Mouse (Mus musculus): ENCODE data around the gene Olig2. TPM values are rescaled to one million over a fixed set of nuclear protein-coding genes. Genes with fewer than 3 reads are reported as not detected.

Olig2 gene
- polyA plus RNA-seq, 1 experiment from 2014 or later: not detected

DNA sequence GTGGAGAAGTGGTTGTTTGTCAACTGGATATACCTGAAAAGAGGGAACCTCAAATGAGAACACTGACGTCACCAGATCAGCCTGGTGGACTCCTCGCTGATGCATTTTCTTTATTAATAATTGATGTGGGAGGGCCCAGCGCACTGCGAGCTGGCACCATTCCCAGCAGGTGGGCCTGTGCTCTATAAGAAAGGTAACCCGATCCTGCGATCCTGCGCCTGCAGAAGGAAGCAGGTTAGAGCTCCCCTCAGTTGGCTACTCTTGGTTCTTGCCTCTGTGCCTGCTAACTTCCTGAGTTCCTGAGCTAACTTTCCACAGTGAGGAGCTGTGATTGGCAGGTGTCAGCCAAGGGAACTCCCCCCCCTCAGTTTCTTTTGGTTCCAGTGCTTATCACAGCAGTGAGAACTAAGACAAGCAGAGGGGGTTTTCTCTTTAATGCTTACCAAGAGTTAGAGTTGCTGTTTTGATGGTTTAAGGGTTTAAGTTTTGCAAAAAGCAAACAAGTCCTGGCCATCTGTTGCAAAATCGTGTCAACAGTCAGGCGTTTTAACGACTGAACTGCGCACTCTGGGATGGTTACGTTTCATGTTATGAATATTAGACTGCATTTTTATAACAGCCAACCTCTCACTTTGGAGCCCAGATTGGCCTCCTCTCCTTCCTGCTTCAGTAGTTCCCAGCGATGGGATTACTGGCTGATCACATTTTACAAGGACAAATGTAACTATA is 43.6 kb downstream of the Olig2 start:
- peak overlapping the region; percentile 27; the same call in 1 of the 2 replicates for H3K4me3 ChIP-seq (replicated peaks; ENCODE audit: low read depth, low read length)
- H3K27me3 ChIP-seq (ENCODE audit: insufficient read depth, low read length): peaks cover 83% of the 10 kb centered on the region
- H3K27ac ChIP-seq: no peak overlapping the region
- 4% methylated on average over 13 of the region's 13 CpGs for WGBS
- TF ChIP-seq CTCF (IDR thresholded peaks at IDR 0.05; ENCODE audit: low read depth): no peak
- H3K4me2 ChIP-seq (ENCODE audit: low read length): peak overlapping the region; percentile 59
- H3K9me3 ChIP-seq (replicated peaks; ENCODE audit: low read length): no peaks in the 10 kb centered on the region
- peaks cover 12% of the 10 kb centered on the region; the same call in 1 of the 2 replicates for H3K4me1 ChIP-seq (replicated peaks; ENCODE audit: insufficient read depth, low read length)
- ATAC-seq (replicated peaks; ENCODE audit: low FRiP score, low read depth) (0 out of 2 replicates have a peak, but pooled peaks have one; percentile 17), DNase-seq (ENCODE audit: low spot score) (no peak)
- H3K36me3 ChIP-seq (ENCODE audit: insufficient read depth, low read length): no peaks in the 10 kb centered on the region
- H3K9ac ChIP-seq (ENCODE audit: low read depth, low read length): no peak overlapping the region

DNA sequence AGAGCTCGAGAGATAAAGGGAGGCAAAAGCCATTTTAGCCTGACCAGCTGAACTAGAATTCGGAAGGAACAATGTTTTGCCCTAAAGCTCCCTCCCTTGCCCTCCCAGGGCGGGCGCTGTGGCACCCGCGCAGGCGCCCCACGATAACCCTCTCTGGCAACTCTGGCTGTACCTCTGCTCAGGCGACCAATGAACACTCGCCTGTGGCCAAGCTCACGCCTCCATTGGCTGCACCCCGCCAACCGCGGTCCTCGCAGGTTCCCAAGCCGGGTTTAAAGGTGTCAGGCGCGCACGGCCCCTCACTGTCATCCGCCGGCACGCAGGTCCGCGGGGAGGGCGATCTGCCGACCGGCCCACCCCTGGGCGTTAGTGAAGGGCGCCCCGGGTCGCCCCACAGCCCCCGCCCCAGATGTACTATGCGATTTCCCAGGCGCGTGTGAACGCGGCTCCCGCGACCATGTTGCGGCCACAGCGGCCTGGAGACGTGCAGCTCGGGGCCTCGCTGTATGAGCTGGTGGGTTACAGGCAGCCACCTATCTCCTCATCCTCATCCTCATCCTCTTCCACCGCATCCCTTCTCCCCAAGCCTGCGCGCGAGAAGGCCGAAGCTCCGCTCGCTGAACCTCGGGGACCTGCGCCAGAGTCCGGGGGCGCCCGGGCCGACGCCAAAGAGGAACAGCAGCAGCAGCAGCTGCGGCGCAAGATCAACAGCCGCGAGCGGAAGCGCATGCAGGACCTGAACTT is 44.4 kb downstream of the Olig2 start, which contains the start of gene Olig1:
Gene Olig1 (plus strand): TSS at position 305 of the 744 bp plus-strand sequence.
- Histone ChIP-seq H3K4me1 (replicated peaks; ENCODE audit: insufficient read depth, low read length) (peaks cover 12% of the 10 kb centered on the region; the same call in 1 of the 2 replicates), H3K27ac (no peak within 1 kb of the TSS), H3K4me3 (replicated peaks; ENCODE audit: low read depth, low read length) (peak within 1 kb of the TSS; percentile 27), H3K36me3 (ENCODE audit: insufficient read depth, low read length) (no peaks in the 10 kb centered on the region), H3K9ac (ENCODE audit: low read depth, low read length) (no peak within 1 kb of the TSS), H3K27me3 (ENCODE audit: insufficient read depth, low read length) (peaks cover 86% of the 10 kb centered on the region), H3K4me2 (ENCODE audit: low read length) (peak within 1 kb of the TSS; percentile 59), H3K9me3 (replicated peaks; ENCODE audit: low read length) (no peaks in the 10 kb centered on the region)
- no peak for ATAC-seq (replicated peaks; ENCODE audit: low FRiP score, low read depth)
- DNase-seq (ENCODE audit: low spot score): peak; percentile 34
- TF ChIP-seq CTCF (IDR thresholded peaks at IDR 0.05; ENCODE audit: low read depth): no peak
- under 1% methylated on average over 63 of the region's 64 CpGs for WGBS

GRCm38 (mm10) chr16:91270212-91270971 is 45.1 kb downstream of the Olig2 start:
- DNase-seq (ENCODE audit: low spot score): no peak
- peak overlapping the region; percentile 59 for H3K4me2 ChIP-seq (ENCODE audit: low read length)
- H3K9ac ChIP-seq (ENCODE audit: low read depth, low read length): no peak overlapping the region
- peaks cover 12% of the 10 kb centered on the region; the same call in 1 of the 2 replicates for H3K4me1 ChIP-seq (replicated peaks; ENCODE audit: insufficient read depth, low read length)
- WGBS: under 1% methylated on average over 52 of the region's 63 CpGs
- no peak for TF ChIP-seq CTCF (IDR thresholded peaks at IDR 0.05; ENCODE audit: low read depth)
- peak overlapping the region; percentile 27 for H3K4me3 ChIP-seq (replicated peaks; ENCODE audit: low read depth, low read length)
- H3K27me3 ChIP-seq (ENCODE audit: insufficient read depth, low read length): peaks cover 86% of the 10 kb centered on the region
- H3K9me3 ChIP-seq (replicated peaks; ENCODE audit: low read length): no peaks in the 10 kb centered on the region
- no peak for ATAC-seq (replicated peaks; ENCODE audit: low FRiP score, low read depth)
- H3K27ac ChIP-seq: no peak overlapping the region
- no peaks in the 10 kb centered on the region for H3K36me3 ChIP-seq (ENCODE audit: insufficient read depth, low read length)

DNA sequence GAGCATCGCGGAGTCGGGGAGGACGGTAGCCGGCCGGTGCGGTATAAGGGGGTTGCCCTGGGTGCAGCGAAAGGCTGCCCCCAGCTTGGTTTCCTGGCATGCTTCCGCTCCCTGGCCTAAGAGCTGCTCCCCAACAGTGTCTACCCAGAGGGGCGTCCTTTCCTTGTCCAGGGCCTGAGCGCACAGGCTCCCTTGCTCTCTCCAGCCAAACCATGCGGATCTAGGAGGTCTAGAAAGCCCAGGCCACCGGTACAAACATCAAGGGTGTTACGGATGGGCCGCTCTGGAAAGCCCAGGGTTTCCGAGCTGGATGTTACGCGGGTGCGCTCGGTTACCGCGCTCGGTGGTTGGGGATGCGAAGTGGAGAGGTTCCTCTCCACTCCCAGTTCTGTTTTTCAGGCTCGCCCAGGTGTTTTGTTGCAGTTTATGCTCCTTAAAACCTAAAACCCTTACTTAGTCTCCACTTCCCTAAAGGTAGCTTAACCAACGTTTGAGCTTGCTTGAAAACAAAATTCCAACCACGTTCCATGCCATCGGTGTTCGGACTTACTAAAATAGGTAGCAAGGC is 45.8 kb downstream of the Olig2 start:
- no peak overlapping the region for H3K4me2 ChIP-seq (ENCODE audit: low read length)

GRCm38 (mm10) chr16:91271634-91272033 is 46.4 kb downstream of the Olig2 start:
- 2% methylated on average over 20 of the region's 20 CpGs for WGBS

More for the DNA sequence above, 45.8 kb downstream of the Olig2 start:
- no peaks in the 10 kb centered on the region for H3K36me3 ChIP-seq (ENCODE audit: insufficient read depth, low read length)
- H3K9ac ChIP-seq (ENCODE audit: low read depth, low read length): no peak overlapping the region
- 1% methylated on average over 29 of the region's 29 CpGs for WGBS
- DNase-seq (ENCODE audit: low spot score) (no peak), ATAC-seq (replicated peaks; ENCODE audit: low FRiP score, low read depth) (no peak)
- no peak overlapping the region; the same call in 1 of the 2 replicates for H3K4me3 ChIP-seq (replicated peaks; ENCODE audit: low read depth, low read length)
- H3K9me3 ChIP-seq (replicated peaks; ENCODE audit: low read length): no peaks in the 10 kb centered on the region
- H3K27ac ChIP-seq: no peak overlapping the region
- no peak for TF ChIP-seq CTCF (IDR thresholded peaks at IDR 0.05; ENCODE audit: low read depth)
- peaks cover 83% of the 10 kb centered on the region for H3K27me3 ChIP-seq (ENCODE audit: insufficient read depth, low read length)
- peaks cover 12% of the 10 kb centered on the region; the same call in 1 of the 2 replicates for H3K4me1 ChIP-seq (replicated peaks; ENCODE audit: insufficient read depth, low read length)

More at GRCm38 (mm10) chr16:91271634-91272033, 46.4 kb downstream of the Olig2 start:
- no peak overlapping the region for H3K4me2 ChIP-seq (ENCODE audit: low read length)
- H3K9me3 ChIP-seq (replicated peaks; ENCODE audit: low read length): no peaks in the 10 kb centered on the region
- H3K4me3 ChIP-seq (replicated peaks; ENCODE audit: low read depth, low read length): no peak overlapping the region
- H3K27ac ChIP-seq: no peak overlapping the region
- H3K36me3 ChIP-seq (ENCODE audit: insufficient read depth, low read length): no peaks in the 10 kb centered on the region
- DNase-seq (ENCODE audit: low spot score): no peak
- TF ChIP-seq CTCF (IDR thresholded peaks at IDR 0.05; ENCODE audit: low read depth): no peak
- ATAC-seq (replicated peaks; ENCODE audit: low FRiP score, low read depth): no peak
- no peak overlapping the region for H3K9ac ChIP-seq (ENCODE audit: low read depth, low read length)
- H3K4me1 ChIP-seq (replicated peaks; ENCODE audit: insufficient read depth, low read length): peaks cover 12% of the 10 kb centered on the region; the same call in 1 of the 2 replicates
- peaks cover 77% of the 10 kb centered on the region for H3K27me3 ChIP-seq (ENCODE audit: insufficient read depth, low read length)

Other genes starting within 250 kb of the Olig2 start
- gene Synj1, start 214.1 kb upstream of the Olig2 start, polyA plus RNA-seq (2015; fragmentation: Nextera tagmentation; extraction: Ambion mirVana): 10.0 and 11.9 TPM in 2 replicates
- 26.4 and 32.0 TPM in 2 replicates for gene Paxbp1, start 180.9 kb upstream of the Olig2 start, polyA plus RNA-seq (2015; fragmentation: Nextera tagmentation; extraction: Ambion mirVana)
- gene 4932438H23Rik, start 130.3 kb upstream of the Olig2 start, polyA plus RNA-seq (2015; fragmentation: Nextera tagmentation; extraction: Ambion mirVana): 0.07 and 0.11 TPM in 2 replicates
- gene Olig1, start 44.3 kb downstream of the Olig2 start, polyA plus RNA-seq (2015; fragmentation: Nextera tagmentation; extraction: Ambion mirVana): 0.14 and 0.15 TPM in 2 replicates
- gene Ifnar2, start 147.3 kb downstream of the Olig2 start, polyA plus RNA-seq (2015; fragmentation: Nextera tagmentation; extraction: Ambion mirVana): 60.7 and 61.9 TPM in 2 replicates
- 0.33 TPM in 1 of 2 replicates, not detected in the other for gene Gm21970, start 166.3 kb downstream of the Olig2 start, polyA plus RNA-seq (2015; fragmentation: Nextera tagmentation; extraction: Ambion mirVana)
- 44.6 and 46.1 TPM in 2 replicates for gene Il10rb, start 180.7 kb downstream of the Olig2 start, polyA plus RNA-seq (2015; fragmentation: Nextera tagmentation; extraction: Ambion mirVana)